Mouse (Mus musculus) MEL (cell line): ENCODE data around the gene Fbxw2. TPM values are rescaled to one million over a fixed set of nuclear protein-coding genes. Genes with fewer than 3 reads are reported as not detected.

Source experiments
- DNase-seq: peaks from one replicate; pipeline ENCODE4 v3.0.0; 2011; ENCODE audit warnings: low read depth, low spot score
- H3K27ac ChIP-seq: 2 replicates; pipeline ENCODE4 v1.5.1; 2012; ENCODE audit warnings: low read depth, mild to moderate bottlenecking, control low read depth, low read length, moderate library complexity; ENCODE audit not compliant: control insufficient read depth
- H3K27me3 ChIP-seq, 2 experiments: fragments of 150-350 bp in 1 of 2; sonication (generic) in 1 of 2; 2 replicates each; pipeline ENCODE4 v1.6.1; 2012; ENCODE audit warnings: low read length in 2 of 2, mild to moderate bottlenecking in 2 of 2, improper control_type of control experiment in 1 of 2, moderate library complexity in 1 of 2; ENCODE audit not compliant: insufficient read depth in 2 of 2, control insufficient read depth in 1 of 2
- H3K36me3 ChIP-seq, 2 experiments: 2 replicates each; pipeline ENCODE4 v1.6.1; 2012 to 2014; ENCODE audit warnings: low read length in 2 of 2, improper control_type of control experiment in 1 of 2, inconsistent platforms in 1 of 2, mild to moderate bottlenecking in 1 of 2; ENCODE audit not compliant: insufficient read depth in 2 of 2, control insufficient read depth in 1 of 2
- H3K4me1 ChIP-seq, 2 experiments: fragments of 150-350 bp in 1 of 2; sonication (generic) in 1 of 2; 2 replicates each; pipeline ENCODE4 v1.6.1; 2012; ENCODE audit warnings: low read length in 2 of 2, improper control_type of control experiment in 1 of 2, mild to moderate bottlenecking in 1 of 2; ENCODE audit not compliant: insufficient read depth in 2 of 2, control insufficient read depth in 1 of 2
- H3K4me3 ChIP-seq, 2 experiments: fragments of 150-350 bp in 1 of 2; sonication (generic) in 1 of 2; 2 replicates each; pipeline ENCODE4 v1.5.1; 2012; ENCODE audit warnings: low read depth in 2 of 2, low read length in 2 of 2, mild to moderate bottlenecking in 2 of 2, moderate library complexity in 2 of 2, control low read depth in 1 of 2, improper control_type of control experiment in 1 of 2; ENCODE audit not compliant: control insufficient read depth in 1 of 2, insufficient read depth in 1 of 2
- H3K79me2 ChIP-seq: 2 replicates; pipeline ENCODE4 v1.6.1; 2012; ENCODE audit warnings: mild to moderate bottlenecking, low read length, moderate library complexity; ENCODE audit not compliant: control insufficient read depth, poor library complexity, insufficient read depth
- H3K9ac ChIP-seq: 2 replicates; pipeline ENCODE4 v1.6.1; 2012; ENCODE audit warnings: low read depth, mild to moderate bottlenecking, control low read depth, low read length, moderate library complexity; ENCODE audit not compliant: control insufficient read depth, poor library complexity, severe bottlenecking
- H3K9me3 ChIP-seq: fragments of 150-350 bp; sonication (generic); replicated peaks from 2 replicates; pipeline ENCODE4 v1.6.1; 2012; ENCODE audit warnings: mild to moderate bottlenecking, low read length, improper control_type of control experiment, moderate library complexity; ENCODE audit not compliant: insufficient read depth
- CHD2 ChIP-seq: IDR thresholded peaks from 2 replicates; pipeline ENCODE4 v1.6.1; 2011; ENCODE audit warnings: low read length, improper control_type of control experiment
- CTCF ChIP-seq, 3 experiments: IDR thresholded peaks in 2 of 3; conservative IDR thresholded peaks in 1 of 3; 2 replicates each; pipeline ENCODE4 v1.5.1; 2011 to 2012; ENCODE audit warnings: low read length in 3 of 3, low read depth in 2 of 3, mild to moderate bottlenecking in 2 of 3, improper control_type of control experiment in 1 of 3, inconsistent platforms in 1 of 3, mixed read lengths in 1 of 3, moderate library complexity in 1 of 3; ENCODE audit not compliant: control insufficient read depth in 1 of 3, insufficient read depth in 1 of 3, poor library complexity in 1 of 3, severe bottlenecking in 1 of 3
- ELF1 ChIP-seq: IDR thresholded peaks from 2 replicates; pipeline ENCODE4 v1.6.1; 2014; ENCODE audit warnings: low read depth, mild to moderate bottlenecking, inconsistent platforms, low read length, improper control_type of control experiment, moderate library complexity
- EP300 ChIP-seq, 2 experiments: IDR thresholded peaks; 2 replicates each; pipeline ENCODE4 v1.6.1; 2011; ENCODE audit warnings: improper control_type of control experiment in 2 of 2, low read length in 2 of 2, low read depth in 1 of 2, mild to moderate bottlenecking in 1 of 2
- ETS1 ChIP-seq: IDR thresholded peaks from 2 replicates; pipeline ENCODE4 v1.6.1; 2012; ENCODE audit warnings: low read depth, mild to moderate bottlenecking, inconsistent platforms, low read length, improper control_type of control experiment, moderate library complexity
- GATA1 ChIP-seq: IDR thresholded peaks from 2 replicates; pipeline ENCODE4 v1.6.1; 2011; ENCODE audit warnings: low read depth, low read length, improper control_type of control experiment
- HCFC1 ChIP-seq: IDR thresholded peaks from 2 replicates; pipeline ENCODE4 v1.6.1; 2012; ENCODE audit warnings: low read depth, mild to moderate bottlenecking, inconsistent platforms, low read length, improper control_type of control experiment, moderate library complexity
- JUND ChIP-seq: IDR thresholded peaks from 2 replicates; pipeline ENCODE4 v1.6.1; 2011; ENCODE audit warnings: low read depth, mild to moderate bottlenecking, improper control_type of control experiment, low read length
- MEF2A ChIP-seq: IDR thresholded peaks from 2 replicates; pipeline ENCODE4 v1.6.1; 2014; ENCODE audit warnings: low read depth, mild to moderate bottlenecking, inconsistent platforms, low read length, improper control_type of control experiment; ENCODE audit not compliant: poor library complexity, insufficient replicate concordance, severe bottlenecking; ENCODE audit errors: extremely low read depth
- MXI1 ChIP-seq: IDR thresholded peaks from 2 replicates; pipeline ENCODE4 v1.6.1; 2011; ENCODE audit warnings: mild to moderate bottlenecking, low read depth, low read length, improper control_type of control experiment
- RCOR1 ChIP-seq: IDR thresholded peaks from 2 replicates; pipeline ENCODE4 v1.6.1; 2012; ENCODE audit warnings: low read depth, mild to moderate bottlenecking, inconsistent platforms, low read length, improper control_type of control experiment
- SMC3 ChIP-seq: IDR thresholded peaks from 2 replicates; pipeline ENCODE4 v1.6.1; 2011; ENCODE audit warnings: low read depth, low read length, improper control_type of control experiment
- TAL1 ChIP-seq: IDR thresholded peaks from 2 replicates; pipeline ENCODE4 v1.6.1; 2012; ENCODE audit warnings: mild to moderate bottlenecking, inconsistent platforms, low read length, moderate library complexity, mixed read lengths
- TCF12 ChIP-seq: IDR thresholded peaks from 2 replicates; pipeline ENCODE4 v1.6.1; 2014; ENCODE audit warnings: low read depth, mild to moderate bottlenecking, inconsistent platforms, low read length, improper control_type of control experiment, moderate library complexity
- UBTF ChIP-seq: IDR thresholded peaks from 2 replicates; pipeline ENCODE4 v1.6.1; 2012; ENCODE audit warnings: low read depth, mild to moderate bottlenecking, inconsistent platforms, low read length, improper control_type of control experiment, moderate library complexity, borderline replicate concordance; ENCODE audit not compliant: insufficient read depth
- polyA plus RNA-seq, 2 experiments: library from polyadenylated mRNA; stranded (reverse) in 1 of 2; unstranded in 1 of 2; fragments of >175 nt in 1 of 2; fragments of >200 nt in 1 of 2; gene quantifications; 2 replicates each; pipeline versions ENCODE4 v1.2.1 to v1.2.4; 2012; ENCODE audit warnings: low replicate concordance in 2 of 2, low read depth in 1 of 2; ENCODE audit not compliant: insufficient read length in 2 of 2, insufficient read depth in 1 of 2, missing spikeins in 1 of 2
- total RNA-seq: library from RNA; depleted of rRNA; stranded (reverse); fragments of 300-350 nt; gene quantifications from 2 replicates; pipeline ENCODE4 v1.2.3, GENCODE M21; 2012

Fbxw2 gene
- total and polyA plus RNA-seq, 3 experiments: 43.7 to 101 (median 49.7) TPM

- Histone ChIP-seq H3K79me2 (peaks cover 1% of the 10 kb centered on the region; the same call in 1 of the 2 replicates), H3K4me3 (no peak overlapping the region), H3K9ac (no peak overlapping the region), H3K9me3 (no peaks in the 10 kb centered on the region), H3K27me3 (no peaks in the 10 kb centered on the region), H3K4me1 (no peaks in the 10 kb centered on the region), H3K27ac (no peak overlapping the region), H3K36me3 (peaks cover 8 to 47% of the 10 kb centered on the region in 2 experiments)
- peak; percentile 37; the same call in 1 of the 2 replicates for TF ChIP-seq TAL1
- peak; percentile 40 to 78; a peak in 3 of 4 replicates for TF ChIP-seq EP300 (IDR thresholded peaks at IDR 0.05; ENCODE audit: low read depth in 1 of 2, low read length in 2 of 2)
- TF ChIP-seq SMC3: no peak
- TF ChIP-seq ELF1: no peak
- TF ChIP-seq ETS1: 0 out of 2 replicates have a peak, but pooled peaks have one; percentile 12
- peak; percentile 70 for TF ChIP-seq GATA1
- TF ChIP-seq MXI1: no peak
- peak; percentile 57; the same call in 1 of the 2 replicates for TF ChIP-seq RCOR1
- TF ChIP-seq TCF12: peak; percentile 79
- no peak for TF ChIP-seq JUND
- DNase-seq: no peak
These were observed 31.6 kb upstream of the Fbxw2 start for GRCm38 (mm10) chr2:34857728-34858127.

DNA sequence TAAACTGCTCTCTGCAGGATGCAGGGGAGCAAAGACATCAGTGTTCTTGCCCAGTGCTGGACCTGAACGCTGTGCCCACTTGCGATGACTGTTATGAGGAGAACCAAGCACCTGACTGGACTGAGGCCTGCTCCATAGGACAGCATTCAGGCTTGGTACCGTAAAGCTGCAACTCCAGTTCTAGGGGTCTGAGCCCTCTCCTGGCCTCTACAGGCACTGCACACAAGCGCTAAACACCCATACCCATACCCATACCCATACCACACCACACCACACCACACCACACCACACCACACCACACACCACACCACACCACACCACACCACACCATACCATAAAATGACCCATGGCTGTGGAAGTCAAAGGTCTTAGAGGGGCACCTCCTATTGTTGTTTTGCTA is 29.2 kb upstream of the Fbxw2 start:
- no peak overlapping the region for H3K27ac ChIP-seq
- no peaks in the 10 kb centered on the region for H3K4me1 ChIP-seq
- H3K9ac ChIP-seq: no peak overlapping the region
- peaks cover 8 to 57% of the 10 kb centered on the region in 2 experiments for H3K36me3 ChIP-seq
- no peaks in the 10 kb centered on the region for H3K79me2 ChIP-seq
- H3K9me3 ChIP-seq: no peaks in the 10 kb centered on the region
- no peaks in the 10 kb centered on the region for H3K27me3 ChIP-seq
- DNase-seq: no peak
- TF ChIP-seq SMC3: peak; percentile 26
- peak in 2 of 3 experiments; percentile 10 to 31; a peak in 1 of 6 replicates for TF ChIP-seq CTCF (IDR thresholded peaks at IDR 0.05 in 2 of 3, conservative IDR thresholded peaks at IDR 0.05 in 1 of 3; ENCODE audit: control insufficient read depth in 1 of 3, insufficient read depth in 1 of 3, low read depth in 2 of 3, low read length in 3 of 3, poor library complexity in 1 of 3, severe bottlenecking in 1 of 3)
- TF ChIP-seq UBTF: no peak
- no peak overlapping the region for H3K4me3 ChIP-seq

DNA sequence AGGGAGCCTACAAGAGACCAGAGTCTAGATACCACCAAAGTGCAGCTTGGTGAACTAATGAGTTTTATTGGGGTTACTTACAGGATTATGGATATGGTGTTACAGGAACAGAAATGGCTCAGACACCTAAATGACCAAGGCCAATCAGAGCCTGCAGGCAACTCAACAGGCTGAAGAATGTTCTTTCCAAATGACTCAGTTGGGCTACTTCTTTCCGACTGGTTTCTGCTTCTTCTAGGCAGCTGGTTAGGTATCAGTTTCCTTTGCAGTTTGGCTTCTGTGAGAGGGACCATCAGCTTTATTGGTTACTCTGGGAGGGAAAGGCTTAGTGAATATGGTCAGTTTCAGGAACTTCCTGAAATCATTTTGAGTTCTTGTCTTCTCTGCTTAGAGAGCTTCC is 21.6 kb upstream of the Fbxw2 start:
- Histone ChIP-seq H3K27me3 (no peaks in the 10 kb centered on the region), H3K9ac (no peak overlapping the region), H3K27ac (no peak overlapping the region), H3K79me2 (no peaks in the 10 kb centered on the region), H3K9me3 (no peaks in the 10 kb centered on the region), H3K4me3 (no peak overlapping the region), H3K4me1 (no peaks in the 10 kb centered on the region), H3K36me3 (peaks cover 0 to 17% of the 10 kb centered on the region in 2 experiments; a peak in 2 of 4 replicates)
- no peak for TF ChIP-seq RCOR1
- TF ChIP-seq CHD2: no peak
- no peak for TF ChIP-seq MEF2A
- TF ChIP-seq HCFC1: no peak
- no peak for DNase-seq
